Mouse (Mus musculus) left cerebral cortex, adult 18-20 months (tissue): ENCODE measurements around the gene Smim20. TPM values are rescaled to one million over a fixed set of nuclear protein-coding genes. Genes with fewer than 3 reads are reported as not detected.

ENCODE experiments used
- DNase-seq, 2 experiments: peaks; one replicate each; pipeline ENCODE4 v3.0.0; 2021 to 2022; ENCODE audit warnings: low spot score in 2 of 2, mixed read lengths in 1 of 2
- long read RNA-seq, 2 experiments: library from polyadenylated mRNA; stranded (forward); transcript quantifications; one replicate each; pipeline ENCODE4 v2.0.0; 2021
- total RNA-seq, 2 experiments: library from RNA; stranded (reverse); gene quantifications; 2 replicates each; pipeline ENCODE4 v1.2.3; 2021

Gene Smim20
- total RNA-seq, result 10 to 100 TPM; 29.2 to 34.2 TPM
- long read RNA-seq, experiment 1, transcript Smim20-201 (3 exons, 922 nt), result major isoform, 41 of 44 reads
- long read RNA-seq, experiment 1, partial matches to known transcripts, result 0 of 44 reads
- long read RNA-seq, experiment 1, other reads (novel, unspliced or antisense), result 3 of 44 reads
- long read RNA-seq, experiment 2, transcript Smim20-201 (3 exons, 922 nt), result major isoform, 28 of 29 reads
- long read RNA-seq, experiment 2, partial matches to known transcripts, result 0 of 29 reads
- long read RNA-seq, experiment 2, other reads (novel, unspliced or antisense), result 0 of 29 reads

DNA sequence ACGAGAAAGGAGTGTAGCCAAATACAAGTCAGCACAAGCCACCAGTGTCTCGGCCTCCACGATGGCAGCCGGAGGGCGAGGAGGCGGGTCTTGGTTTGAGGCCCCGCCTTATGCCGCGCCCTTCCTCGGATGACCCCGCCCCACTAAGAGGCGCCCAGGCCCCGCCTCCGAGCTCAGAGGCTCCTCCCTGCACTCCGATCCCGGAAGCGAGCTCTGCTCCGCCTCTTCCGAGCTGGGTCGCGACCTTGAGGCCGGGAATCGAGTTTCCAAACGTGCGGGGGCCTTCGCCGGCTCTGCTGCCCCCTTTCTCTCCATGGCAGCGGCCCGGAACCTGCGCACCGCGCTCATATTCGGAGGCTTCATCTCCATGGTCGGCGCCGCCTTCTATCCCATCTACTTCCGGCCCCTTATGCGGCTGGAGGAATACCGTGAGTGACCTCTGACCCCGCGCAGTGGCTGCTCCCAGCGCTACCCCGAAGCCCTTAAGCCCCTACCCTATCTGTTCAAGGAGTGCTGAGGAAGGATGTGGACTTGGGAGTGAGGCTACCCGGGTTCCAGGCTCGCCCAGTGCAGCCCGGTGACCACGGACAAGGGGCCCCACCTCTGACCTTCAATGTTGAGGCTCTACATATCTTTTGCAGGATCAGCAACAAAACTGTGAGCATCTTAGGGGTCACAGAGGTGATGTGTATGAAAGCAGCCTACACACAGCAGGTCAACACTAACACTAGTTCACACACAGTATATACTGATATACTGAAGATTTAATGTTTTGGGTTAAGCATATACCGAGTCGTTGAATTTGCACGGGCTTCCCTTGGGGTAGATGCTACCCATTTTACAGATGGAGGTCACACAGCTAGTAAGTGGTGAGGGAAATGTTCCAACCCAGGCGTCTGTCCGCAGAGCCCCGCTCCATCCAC is at the start of gene Smim20:
Smim20 (plus strand) TSS at position 153 of the 923 bp plus-strand sequence.
- DNase-seq, result peak; percentile 79 to 82

DNA sequence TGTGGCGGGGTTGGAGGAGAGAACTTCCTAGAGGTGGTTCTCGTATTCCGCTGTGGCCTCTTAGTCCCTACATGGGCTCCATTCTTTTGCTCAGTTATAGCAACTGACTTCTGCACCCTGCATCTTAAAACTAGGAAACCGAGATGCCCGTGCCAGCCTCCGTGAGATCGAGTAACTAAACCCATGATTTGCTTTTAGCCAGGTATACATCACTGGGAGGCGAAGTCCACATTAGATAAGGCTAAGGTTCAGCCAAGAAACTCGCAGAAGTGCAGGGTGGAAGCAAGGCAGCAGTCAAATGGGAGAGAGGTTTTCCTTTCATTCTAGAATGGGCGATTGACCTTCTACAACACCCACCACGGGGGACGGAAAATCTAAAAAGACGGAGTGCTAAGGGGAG is 41.4 kb upstream of the Smim20 start:
- no peak for DNase-seq

DNA sequence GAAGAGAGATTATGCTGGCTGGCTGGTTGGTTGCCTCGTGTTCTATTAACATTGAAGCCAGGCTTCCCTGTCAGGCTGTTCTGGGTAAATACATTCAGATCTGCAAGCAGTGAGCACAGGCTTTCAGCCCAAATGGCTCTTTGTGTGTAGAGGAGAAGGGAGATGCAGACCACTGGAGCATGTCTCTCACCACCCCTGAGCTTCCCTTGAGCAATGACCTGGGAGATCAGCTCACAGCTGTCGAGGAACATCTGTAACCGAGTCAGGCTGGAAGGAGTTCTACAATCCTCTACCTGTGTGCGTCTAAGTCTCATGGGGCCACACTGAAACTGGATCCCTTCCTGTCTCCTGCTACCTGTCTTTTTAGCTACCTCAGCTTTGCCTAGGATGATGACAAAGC is 36.3 kb upstream of the Smim20 start:
- DNase-seq, result no peak

DNA sequence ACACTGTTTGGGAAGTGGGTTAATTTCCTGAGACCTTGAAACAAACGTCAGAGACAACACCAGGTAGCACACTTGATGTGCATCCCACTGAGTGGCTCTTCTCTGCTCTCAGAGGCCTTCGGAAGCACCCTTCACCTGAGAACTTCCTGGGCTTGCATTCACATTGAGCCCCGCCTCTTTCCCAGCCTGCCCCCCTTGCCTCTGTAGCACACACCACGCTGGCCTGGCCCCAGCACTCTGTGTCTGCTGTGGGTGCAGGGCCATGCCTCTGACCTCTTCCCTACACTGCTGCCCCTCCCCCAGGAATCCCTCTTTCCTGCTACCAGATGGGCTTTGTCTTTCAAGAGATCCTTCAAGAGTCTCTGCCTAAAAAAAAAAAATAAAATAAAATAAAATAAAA is 31.3 kb upstream of the Smim20 start:
- no peak for DNase-seq

DNA sequence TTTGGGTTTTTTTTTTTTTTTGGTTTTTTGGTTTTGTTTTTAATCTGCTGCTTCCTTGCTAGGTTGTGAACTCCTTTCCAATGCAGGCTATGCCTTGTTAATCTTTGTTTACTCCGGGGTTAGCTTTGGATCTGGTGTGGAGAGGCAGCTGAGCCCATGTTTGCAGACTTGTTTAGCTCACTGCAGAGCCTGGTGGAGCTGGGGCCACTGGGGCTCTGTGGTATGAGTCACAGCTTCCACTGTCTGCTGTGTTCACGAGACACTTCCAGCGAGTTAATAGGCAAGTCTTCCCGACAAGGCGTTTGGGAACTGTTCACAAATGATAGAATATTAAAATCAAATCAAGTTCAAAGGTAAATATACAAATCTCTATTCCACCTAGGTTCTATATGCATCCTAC is 30.7 kb upstream of the Smim20 start:
- DNase-seq, result peak in 1 of 2 experiments; percentile 36

DNA sequence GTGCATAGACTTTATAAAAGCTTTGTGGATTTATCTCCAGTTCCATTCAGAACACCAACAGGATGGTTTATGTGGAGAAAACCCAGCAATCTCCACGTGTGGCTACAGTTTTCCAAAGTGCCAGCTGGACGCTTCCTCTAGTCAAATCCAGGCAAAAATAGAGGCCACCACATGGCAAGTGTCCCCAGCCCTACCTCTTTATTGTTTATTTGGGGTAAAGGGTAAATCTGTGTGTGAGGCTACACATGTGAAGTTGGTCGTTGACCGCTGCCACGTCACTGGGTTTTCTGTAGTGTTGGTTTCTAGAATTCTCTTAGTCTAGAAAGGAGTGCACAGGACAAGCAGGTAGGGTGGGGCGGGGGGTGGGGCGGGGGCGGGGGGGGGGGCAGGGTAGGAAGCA is 30.1 kb upstream of the Smim20 start:
- no peak for DNase-seq

DNA sequence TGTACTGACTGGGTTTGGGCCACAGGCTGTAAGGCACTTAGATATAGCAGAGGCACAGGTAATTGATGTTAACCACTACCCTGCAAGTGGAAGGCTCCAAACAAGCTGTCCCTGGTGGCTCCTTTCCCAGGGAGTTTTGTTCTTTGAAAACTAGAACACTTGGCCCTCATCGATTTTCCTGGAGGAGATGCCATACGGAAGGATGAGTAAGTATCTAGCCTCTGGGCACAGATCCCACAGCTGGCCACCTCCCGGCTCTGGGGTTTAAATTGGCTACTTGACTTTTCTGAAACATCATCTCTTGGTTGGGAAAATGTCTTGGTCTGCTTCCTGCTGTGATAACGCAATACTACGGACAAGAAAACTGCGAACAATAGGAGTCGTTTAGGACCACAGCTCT is 28.1 kb upstream of the Smim20 start:
- DNase-seq, result peak; percentile 20 to 45

DNA sequence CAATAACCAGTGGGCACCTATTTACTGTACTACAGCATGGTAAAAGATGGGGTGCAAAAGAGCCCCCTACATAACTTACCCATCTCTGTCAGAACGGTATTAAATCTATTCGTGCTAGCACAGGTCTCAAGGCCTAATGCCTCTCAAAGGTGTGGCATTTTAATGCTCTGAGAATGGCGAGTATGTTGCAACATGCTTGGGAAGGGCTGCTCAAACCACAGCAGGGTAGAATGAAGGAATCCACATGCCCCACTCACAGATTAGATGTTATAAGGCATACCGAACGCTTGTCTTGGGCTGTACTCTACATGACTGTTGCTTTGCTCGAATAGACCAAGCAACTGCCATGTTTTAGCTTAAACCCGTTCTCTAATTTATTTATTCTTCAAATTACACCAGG is 27.7 kb upstream of the Smim20 start:
- no peak for DNase-seq

DNA sequence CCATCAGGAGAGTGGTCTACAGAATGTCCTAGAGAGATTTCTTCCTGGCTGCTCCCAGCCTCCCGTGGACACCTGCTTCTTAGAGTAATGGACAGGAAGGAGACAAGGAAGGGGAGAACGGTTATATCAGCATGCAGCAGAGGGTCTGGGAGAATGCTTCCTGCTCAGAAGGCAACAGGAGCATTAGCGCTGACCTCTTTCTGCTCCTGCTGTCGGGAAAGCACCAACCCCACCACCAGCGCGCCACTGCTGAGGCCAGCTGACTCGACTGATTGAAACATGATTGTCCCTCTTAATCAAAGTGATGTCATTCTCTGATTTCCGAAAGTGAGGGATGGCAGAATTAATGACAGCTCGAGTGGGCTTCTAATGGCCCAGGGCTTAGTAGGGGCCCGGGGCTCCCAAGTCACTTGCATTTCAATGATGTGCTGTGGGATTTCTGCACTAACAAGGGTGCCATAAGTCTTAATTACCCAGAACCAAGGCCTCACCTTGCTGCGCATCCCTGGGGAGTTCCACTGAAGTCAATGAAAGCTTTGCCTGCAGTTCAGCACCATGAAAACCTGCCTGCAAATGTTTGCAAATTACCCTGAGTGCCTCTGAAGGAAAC is 26.9 kb upstream of the Smim20 start:
- no peak for DNase-seq

DNA sequence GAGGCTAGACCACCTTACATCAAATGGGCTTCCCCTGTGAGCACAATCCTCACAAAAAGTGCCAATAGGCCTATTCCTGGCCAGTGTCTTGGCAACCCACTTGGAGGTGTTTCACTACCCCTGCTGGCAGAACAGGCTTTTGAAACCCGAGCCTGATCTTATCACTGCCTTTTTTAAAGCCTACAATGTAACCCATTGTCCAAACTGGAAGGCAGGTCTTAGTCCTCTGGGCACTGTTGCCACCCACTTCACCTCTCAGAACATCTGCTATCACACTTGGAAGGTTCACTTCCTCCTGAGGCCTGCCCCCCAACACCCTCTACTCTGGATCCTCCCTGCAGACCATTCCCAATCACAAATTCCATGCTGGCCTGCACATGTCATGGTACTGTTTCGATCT is 25.8 kb upstream of the Smim20 start:
- DNase-seq, result no peak

DNA sequence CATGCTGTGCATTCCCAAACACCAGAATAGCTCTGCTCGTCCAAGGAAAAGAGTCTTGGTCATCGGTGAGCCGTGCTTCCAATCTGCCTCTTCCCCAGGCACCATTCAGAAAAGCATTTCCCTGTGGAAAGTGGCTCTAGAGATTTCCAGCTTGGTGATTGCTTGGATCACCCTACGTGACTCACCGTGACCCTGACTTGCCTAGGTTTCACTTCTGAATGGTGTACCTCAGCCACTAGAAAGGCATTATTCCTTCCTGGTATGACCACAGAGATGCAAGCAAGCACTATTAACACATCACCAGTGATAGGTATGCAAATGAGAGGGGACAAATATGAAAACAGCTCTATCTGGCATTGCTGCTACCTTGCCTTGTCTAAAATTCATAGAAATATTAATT is 24.9 kb upstream of the Smim20 start:
- DNase-seq, result no peak

DNA sequence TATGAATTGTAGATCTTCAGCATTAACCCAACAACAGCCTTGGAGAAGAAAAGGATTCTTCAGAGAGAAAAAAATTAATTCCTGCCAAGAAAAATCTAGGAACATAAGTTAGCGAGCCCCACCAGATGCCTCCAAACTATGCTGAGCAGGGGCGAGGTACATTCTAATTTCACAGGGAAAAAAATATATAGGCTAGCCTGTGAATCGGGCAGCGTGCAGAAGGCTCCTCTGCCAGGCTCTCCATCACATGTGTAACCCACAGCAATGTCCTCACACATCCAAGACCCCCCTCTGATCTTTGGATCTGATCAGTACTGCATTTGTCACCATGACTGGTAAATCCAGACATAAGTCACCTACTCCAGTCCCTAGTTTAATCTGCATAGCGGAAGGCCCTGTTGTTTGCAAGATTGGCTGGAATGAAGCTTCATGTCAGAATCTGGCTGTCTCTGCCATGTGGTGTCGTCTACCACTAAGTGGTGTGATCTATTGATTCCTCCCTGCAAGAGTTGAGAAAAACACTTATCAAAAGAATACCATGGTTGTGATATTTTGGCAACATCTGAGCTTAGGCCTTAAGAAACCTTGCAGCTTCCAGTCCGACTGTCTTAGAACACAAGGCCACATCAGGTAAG is 23.9 kb upstream of the Smim20 start:
- peak; percentile 36 to 44 for DNase-seq

DNA sequence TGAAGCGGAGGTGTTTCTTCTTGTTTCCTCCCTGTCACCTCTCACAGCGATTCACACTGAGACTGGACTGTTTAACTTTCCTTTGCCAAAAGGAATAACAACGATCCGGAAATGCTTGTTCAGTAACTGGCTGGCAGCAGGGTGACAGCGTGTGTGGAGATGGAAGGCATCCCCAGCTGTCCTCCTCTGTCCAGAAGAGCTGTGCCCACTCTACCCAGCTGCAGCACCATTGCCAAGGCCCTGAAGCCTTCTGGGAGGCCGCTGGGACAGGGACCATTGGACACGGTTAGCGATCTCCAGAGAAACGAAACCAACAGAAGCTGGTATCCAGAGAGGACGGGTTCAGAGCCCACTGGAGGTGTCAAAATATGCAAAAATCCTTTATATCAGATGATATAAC is 22.9 kb upstream of the Smim20 start:
- no peak for DNase-seq

DNA sequence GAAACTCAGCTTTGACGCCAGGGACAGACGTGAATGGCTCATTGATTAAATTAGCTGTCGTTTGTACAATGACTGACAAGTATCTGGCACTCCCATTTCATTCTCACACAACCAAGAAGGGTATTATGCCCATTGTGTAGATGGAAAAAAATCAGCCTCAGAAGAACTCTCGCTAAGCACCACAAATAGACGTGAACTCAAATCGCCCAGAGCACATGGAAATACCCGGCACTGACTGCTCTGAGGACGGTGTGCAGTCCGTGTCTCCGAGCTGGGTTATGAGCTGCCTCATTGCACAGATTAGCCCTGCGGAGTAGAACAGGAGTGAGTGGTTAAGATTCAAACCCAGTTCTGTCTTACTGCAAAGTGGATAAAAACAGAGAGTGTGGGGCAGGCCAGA is 18.4 kb upstream of the Smim20 start:
- no peak for DNase-seq

DNA sequence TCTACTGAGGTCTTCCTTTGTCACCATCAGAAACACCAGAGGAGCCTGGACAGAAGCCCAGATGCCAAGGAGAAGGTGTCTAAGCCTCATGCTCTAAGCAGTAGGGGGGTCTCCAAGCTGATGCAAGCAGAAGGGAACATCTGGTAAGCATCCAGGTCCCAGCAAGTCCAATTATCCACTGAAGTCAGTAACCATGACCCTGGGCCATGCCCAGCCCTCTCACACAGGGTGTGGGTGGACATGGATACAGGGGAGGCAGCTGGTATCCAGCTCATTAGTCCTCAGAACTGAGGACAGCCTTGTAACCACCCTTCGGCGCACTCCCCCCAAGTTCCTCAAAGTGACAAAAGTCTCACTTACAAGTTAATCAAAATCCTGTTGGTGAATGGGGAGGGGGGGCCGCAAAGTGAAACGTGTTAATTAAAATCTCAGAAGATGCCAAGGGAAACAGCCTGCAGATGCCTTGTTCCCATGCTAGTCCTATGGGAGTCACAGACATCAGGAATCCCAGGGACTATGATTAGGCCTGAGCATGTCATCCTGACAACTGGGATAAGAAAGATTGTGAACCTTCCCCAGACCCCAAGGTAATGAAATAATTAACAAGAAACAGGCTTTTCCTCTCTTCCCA is 17.3 kb upstream of the Smim20 start:
- no peak for DNase-seq

DNA sequence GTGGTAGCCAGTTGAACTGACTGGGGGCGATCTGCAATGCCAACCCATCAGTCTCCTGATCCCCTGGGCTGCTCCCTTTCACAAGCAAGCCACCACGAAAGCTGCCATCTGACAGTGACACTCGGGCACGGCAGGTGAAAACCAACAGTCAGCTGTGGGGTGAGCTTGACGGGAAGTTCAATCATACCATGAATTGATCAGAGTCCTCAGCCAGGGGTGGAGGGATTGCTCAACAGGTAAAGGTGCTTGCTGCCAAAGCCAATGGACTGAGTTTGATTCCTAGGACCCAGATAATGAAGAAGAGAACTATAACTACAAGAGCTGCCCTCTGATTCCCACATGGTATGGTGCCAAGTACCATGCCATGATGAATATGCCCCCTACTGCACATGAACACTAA is 12.7 kb upstream of the Smim20 start:
- no peak for DNase-seq

DNA sequence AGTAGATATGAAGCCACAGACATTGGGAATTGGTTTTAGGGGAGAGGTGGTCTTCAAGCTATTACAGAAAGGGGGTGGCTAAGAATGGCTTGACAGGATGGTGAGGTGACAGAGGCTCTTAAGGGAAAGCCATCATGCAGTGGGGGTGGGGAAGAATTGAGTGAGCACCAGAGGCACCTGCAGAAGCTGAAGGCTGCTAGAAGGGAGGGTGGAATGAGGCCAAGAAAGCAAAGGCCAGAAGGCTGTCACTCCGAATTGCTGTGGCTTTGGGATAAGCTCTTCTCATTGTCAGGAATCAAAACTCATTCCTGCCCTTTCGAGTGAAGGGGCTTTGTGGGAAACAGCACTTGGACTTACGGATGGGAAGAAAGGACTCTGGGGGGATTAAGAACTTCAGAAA is 12.1 kb upstream of the Smim20 start:
- DNase-seq, result no peak

DNA sequence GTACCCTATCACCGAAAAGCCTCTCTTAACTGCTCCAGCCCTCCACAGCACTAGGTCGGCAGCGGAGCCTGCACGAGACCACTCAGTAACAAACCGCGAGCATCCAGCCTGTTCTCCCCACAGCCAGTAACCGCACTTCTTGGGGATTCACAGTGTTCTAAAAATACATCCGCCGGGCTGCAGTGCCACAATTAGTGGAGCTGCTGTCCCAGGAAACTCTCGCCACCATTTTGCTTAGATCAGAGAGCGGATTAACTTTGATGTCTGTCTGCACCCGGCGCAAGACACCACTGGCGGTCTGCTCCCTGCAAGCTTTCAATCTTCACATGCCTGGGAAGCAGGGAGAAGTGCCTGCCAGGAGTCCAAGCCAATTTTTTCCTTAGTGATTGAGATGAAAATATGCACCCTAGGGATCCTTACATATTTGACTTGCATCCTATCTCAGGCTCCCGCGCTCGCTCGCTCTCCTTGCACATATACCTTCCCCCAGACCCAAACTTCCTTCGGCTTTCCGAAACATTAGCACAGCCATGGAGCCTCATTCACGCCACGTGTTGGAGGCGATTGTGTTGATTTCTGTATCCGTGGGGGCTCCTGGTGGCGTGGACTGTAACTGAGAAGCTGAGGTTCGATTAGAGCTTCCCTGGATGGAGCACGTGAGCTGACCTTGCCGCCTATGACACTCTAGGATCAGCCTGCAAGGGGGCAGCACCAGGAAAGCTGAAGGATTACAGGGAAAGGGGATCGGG is 8.7 kb upstream of the Smim20 start:
- peak in 1 of 2 experiments; percentile 48 for DNase-seq

DNA sequence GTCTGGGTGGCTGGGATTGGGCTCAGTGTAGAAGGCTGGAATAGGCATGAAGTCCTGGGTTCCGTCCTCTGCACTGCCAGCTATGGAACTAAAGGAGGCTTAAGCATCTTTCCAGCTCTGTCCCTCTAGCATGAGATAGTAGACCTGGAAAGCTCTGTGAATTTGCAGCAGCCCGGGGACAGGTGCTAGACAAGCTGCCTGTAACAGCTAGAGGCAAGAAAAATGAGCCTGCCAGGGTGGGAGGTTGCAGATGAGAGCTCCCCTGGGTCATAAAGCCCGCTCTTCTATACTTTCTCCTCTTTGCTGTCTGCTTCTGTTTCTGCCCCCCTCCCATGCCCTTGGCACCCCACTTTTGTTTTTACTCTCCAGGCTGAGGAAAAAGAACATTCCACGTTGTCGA is 7.0 kb upstream of the Smim20 start:
- DNase-seq, result no peak

DNA sequence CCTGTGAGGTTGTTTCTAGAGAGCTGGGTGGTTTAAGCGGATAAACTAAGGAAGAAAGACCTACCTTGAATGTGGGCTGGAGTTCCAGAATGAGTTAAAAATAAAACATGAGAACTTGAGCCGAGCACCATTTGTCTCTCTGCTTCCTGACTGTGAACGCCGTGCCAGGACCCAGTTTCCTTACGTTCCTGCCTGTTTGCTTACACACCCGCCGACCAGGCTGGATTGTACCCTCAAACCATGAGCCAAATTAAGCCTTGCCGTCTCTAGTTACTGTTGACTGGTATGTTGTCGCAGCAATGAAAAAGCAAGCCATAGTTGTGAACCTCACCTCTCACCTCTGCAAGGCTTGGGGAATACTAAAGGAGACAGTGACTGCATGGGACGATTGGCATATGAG is 4.9 kb upstream of the Smim20 start:
- DNase-seq, result no peak
